Mouse (Mus musculus) small intestine, adult 2 months (tissue): ENCODE measurements at regions not wholly inside any gene's neighbourhood (a gene's known extent, or its start where the extent isn't known, plus 50 kb on each side); places are given as distances from the start of the nearest gene placed in this dataset.

Source experiments
- CTCF ChIP-seq: fragments of 200-500 bp; IDR thresholded peaks from 2 replicates; pipeline ENCODE4 v1.5.1; 2012; ENCODE audit warnings: low read depth, mild to moderate bottlenecking, control low read depth, inconsistent platforms, low read length, moderate library complexity, mixed read lengths; ENCODE audit not compliant: insufficient replicate concordance, insufficient read length; ENCODE audit errors: extremely low read depth
- POLR2A ChIP-seq: fragments of 200-500 bp; IDR thresholded peaks from 2 replicates; pipeline ENCODE4 v1.6.1; 2012; ENCODE audit warnings: low read depth, mild to moderate bottlenecking, control low read depth, inconsistent platforms, low read length, moderate library complexity

DNA sequence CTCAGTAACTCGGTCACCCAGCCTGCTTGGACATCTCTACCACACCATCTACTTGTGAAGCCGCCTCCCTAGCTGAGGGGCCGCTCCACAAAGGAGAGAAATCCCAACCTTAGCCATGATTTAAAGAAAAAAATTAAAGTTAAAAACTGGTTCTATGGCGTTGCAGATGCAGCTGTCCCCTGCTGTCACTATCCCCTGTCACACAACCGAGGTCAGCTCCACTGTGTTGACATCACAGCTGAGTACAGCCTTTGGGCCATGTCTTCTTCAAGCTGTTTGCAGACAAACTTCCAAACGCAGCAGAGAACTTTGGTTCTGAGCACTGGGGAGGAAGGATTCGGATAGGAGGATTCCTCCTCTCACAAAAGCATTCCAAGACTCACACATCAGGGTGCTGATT is 278.1 kb upstream of the Pabpc6 start:
- TF ChIP-seq CTCF (no peak), POLR2A (no peak)
